Mouse (Mus musculus) urinary bladder, postnatal 36 days (tissue): ENCODE results near the gene Evi5l.
A peak's percentile ranks its signal among the peaks of the same experiment; 100 is the strongest.

Experiments used
- DNase-seq, 2 experiments: peaks; one replicate each; pipeline ENCODE4 v3.0.0; 2022; ENCODE audit warnings: low spot score in 2 of 2, mixed read lengths in 1 of 2

The Evi5l gene

GRCm38 (mm10) chr8:4165852-4166751, at the start of gene Evi5l:
Gene Evi5l (plus strand): TSS chr8:4166567.
- DNase-seq: peak; percentile 98 to 99

- no peak for DNase-seq
Measured at GRCm38 (mm10) chr8:4133798-4134197, 32.6 kb upstream of the Evi5l start, which contains the start of gene Cd209g. Gene Cd209g (plus strand): TSS chr8:4134098.

GRCm38 (mm10) chr8:4139660-4140646, 26.4 kb upstream of the Evi5l start:
- DNase-seq: peak; percentile 67

GRCm38 (mm10) chr8:4141721-4142120, 24.6 kb upstream of the Evi5l start:
- DNase-seq: no peak

- DNase-seq: no peak
Measured at GRCm38 (mm10) chr8:4147272-4147671, 19.1 kb upstream of the Evi5l start.

- no peak for DNase-seq
Measured at GRCm38 (mm10) chr8:4154878-4155277, 11.5 kb upstream of the Evi5l start.

GRCm38 (mm10) chr8:4162786-4163185, 3.6 kb upstream of the Evi5l start:
- no peak for DNase-seq

- DNase-seq: no peak
Measured at GRCm38 (mm10) chr8:4165176-4165851, 1.1 kb upstream of the Evi5l start.

- DNase-seq: no peak
Measured at GRCm38 (mm10) chr8:4166881-4167525, 636 bp downstream of the Evi5l start.

GRCm38 (mm10) chr8:4167918-4168317, 1.6 kb downstream of the Evi5l start:
- DNase-seq: no peak

- no peak for DNase-seq
Measured at GRCm38 (mm10) chr8:4172486-4172885, 6.1 kb downstream of the Evi5l start.

GRCm38 (mm10) chr8:4174018-4174417, 7.7 kb downstream of the Evi5l start:
- no peak for DNase-seq

- DNase-seq: no peak
Measured at GRCm38 (mm10) chr8:4183409-4183808, 17.0 kb downstream of the Evi5l start.

- DNase-seq: no peak
Measured at GRCm38 (mm10) chr8:4186151-4186550, 19.8 kb downstream of the Evi5l start.

- no peak for DNase-seq
Measured at GRCm38 (mm10) chr8:4188605-4189004, 22.2 kb downstream of the Evi5l start.

GRCm38 (mm10) chr8:4189031-4189722, 22.8 kb downstream of the Evi5l start:
- no peak for DNase-seq

GRCm38 (mm10) chr8:4192305-4192704, 25.9 kb downstream of the Evi5l start:
- DNase-seq: no peak

- DNase-seq: peak; percentile 84 to 86
Measured at GRCm38 (mm10) chr8:4192807-4193587, 26.6 kb downstream of the Evi5l start.

GRCm38 (mm10) chr8:4193588-4193894, 27.2 kb downstream of the Evi5l start:
- DNase-seq: no peak

- no peak for DNase-seq
Measured at GRCm38 (mm10) chr8:4201321-4201720, 35.0 kb downstream of the Evi5l start.
